Mouse (Mus musculus) adipocyte (in vitro differentiated cells): ENCODE results near the gene Eif2ak3.

ENCODE experiments used
- DNase-seq: peaks from one replicate; pipeline ENCODE4 v3.0.0-alpha.2; 2016; ENCODE audit warnings: low spot score

The Eif2ak3 gene

GRCm38 (mm10) chr6:70831179-70831839 is 13.0 kb upstream of the Eif2ak3 start:
- DNase-seq, result no peak

GRCm38 (mm10) chr6:70837297-70837696 is 7.0 kb upstream of the Eif2ak3 start:
- no peak for DNase-seq

GRCm38 (mm10) chr6:70838532-70838931 is 5.8 kb upstream of the Eif2ak3 start:
- no peak for DNase-seq

- no peak for DNase-seq
Measured at GRCm38 (mm10) chr6:70840281-70840680, 4.0 kb upstream of the Eif2ak3 start.

GRCm38 (mm10) chr6:70842991-70843390 is 1.3 kb upstream of the Eif2ak3 start:
- peak; percentile 44 for DNase-seq

- DNase-seq, result no peak
Measured at GRCm38 (mm10) chr6:70844896-70845646, 756 bp downstream of the Eif2ak3 start.

- peak; percentile 34 for DNase-seq
Measured at GRCm38 (mm10) chr6:70847386-70847785, 3.1 kb downstream of the Eif2ak3 start.

- no peak for DNase-seq
Measured at GRCm38 (mm10) chr6:70853371-70853770, 9.1 kb downstream of the Eif2ak3 start.

GRCm38 (mm10) chr6:70855529-70856309 is 11.4 kb downstream of the Eif2ak3 start:
- no peak for DNase-seq

GRCm38 (mm10) chr6:70862726-70863125 is 18.4 kb downstream of the Eif2ak3 start:
- DNase-seq, result no peak

GRCm38 (mm10) chr6:70864285-70864684 is 20.0 kb downstream of the Eif2ak3 start:
- no peak for DNase-seq

GRCm38 (mm10) chr6:70866761-70867160 is 22.4 kb downstream of the Eif2ak3 start:
- DNase-seq, result no peak

- no peak for DNase-seq
Measured at GRCm38 (mm10) chr6:70867297-70867696, 23.0 kb downstream of the Eif2ak3 start.

GRCm38 (mm10) chr6:70871511-70871980 is 27.2 kb downstream of the Eif2ak3 start:
- no peak for DNase-seq

- DNase-seq, result no peak
Measured at GRCm38 (mm10) chr6:70872128-70872527, 27.8 kb downstream of the Eif2ak3 start.

- DNase-seq, result no peak
Measured at GRCm38 (mm10) chr6:70872570-70872969, 28.3 kb downstream of the Eif2ak3 start.

- no peak for DNase-seq
Measured at GRCm38 (mm10) chr6:70874035-70874775, 29.9 kb downstream of the Eif2ak3 start.

- DNase-seq, result no peak
Measured at GRCm38 (mm10) chr6:70875017-70875416, 30.7 kb downstream of the Eif2ak3 start.

GRCm38 (mm10) chr6:70880714-70881304 is 36.5 kb downstream of the Eif2ak3 start:
- peak; percentile 88 for DNase-seq

- no peak for DNase-seq
Measured at GRCm38 (mm10) chr6:70887993-70888392, 43.7 kb downstream of the Eif2ak3 start.

GRCm38 (mm10) chr6:70898166-70898565 is 53.9 kb downstream of the Eif2ak3 start:
- DNase-seq, result no peak
